Mouse (Mus musculus) limb, embryonic 10.5 days (tissue): ENCODE data around the gene Klf1. TPM values are rescaled to one million over a fixed set of nuclear protein-coding genes. Genes with fewer than 3 reads are reported as not detected.

Experiments used
- DNase-seq: peaks from one replicate; pipeline ENCODE4 v3.0.0-alpha.2; 2017; ENCODE audit warnings: low spot score
- H3K27ac ChIP-seq: fragments of 300-500 bp; sonication (generic); 2 replicates; pipeline ENCODE4 v1.5.1; 2016; ENCODE audit warnings: mild to moderate bottlenecking
- H3K27me3 ChIP-seq: fragments of 300-500 bp; sonication (generic); 2 replicates; pipeline ENCODE4 v1.6.1; 2016; ENCODE audit warnings: low read depth, mild to moderate bottlenecking; ENCODE audit not compliant: poor library complexity, severe bottlenecking
- H3K36me3 ChIP-seq: fragments of 300-500 bp; sonication (generic); 2 replicates; pipeline ENCODE4 v1.6.1; 2016; ENCODE audit warnings: mild to moderate bottlenecking, moderate library complexity
- H3K4me1 ChIP-seq: fragments of 300-500 bp; sonication (generic); 2 replicates; pipeline ENCODE4 v1.6.1; 2016
- H3K4me3 ChIP-seq: fragments of 300-500 bp; sonication (generic); 2 replicates; pipeline ENCODE4 v1.5.1; 2016; ENCODE audit warnings: mild to moderate bottlenecking, moderate library complexity
- H3K9me3 ChIP-seq: fragments of 300-500 bp; sonication (generic); replicated peaks from 2 replicates; pipeline ENCODE4 v1.6.1; 2016; ENCODE audit warnings: mild to moderate bottlenecking
- WGBS: fragments of 180-500 bp; shearing (Covaris S2); methylation state at CpG from one replicate; pipeline ENCODE4 v1.1.7; 2016; 5-methylcytosine and 5-hydroxymethylcytosine counted together
- microRNA-seq: library from miRNA; unstranded; fragments of <30 nt; microRNA quantifications from one replicate; pipeline ENCODE4, GENCODE M21; 2017
- polyA plus RNA-seq: library from polyadenylated mRNA; unstranded; fragments of >200 nt; fragmentation: Nextera tagmentation; extraction: Ambion mirVana; gene quantifications from 2 replicates; pipeline ENCODE4 v1.2.1, GENCODE M21; 2016

The Klf1 gene
- polyA plus RNA-seq, 1 experiment from 2014 or later = 14.0 TPM

- peak overlapping the region; percentile 59 for H3K4me3 ChIP-seq
- 1% methylated on average over 41 of the region's 67 CpGs for WGBS
- peaks cover 18% of the 10 kb centered on the region for H3K4me1 ChIP-seq
- H3K9me3 ChIP-seq = no peaks in the 10 kb centered on the region
- DNase-seq = peak; percentile 69
- H3K27me3 ChIP-seq = peaks cover 97% of the 10 kb centered on the region
- H3K27ac ChIP-seq = no peak overlapping the region
- H3K36me3 ChIP-seq = no peaks in the 10 kb centered on the region
These were observed 44.2 kb downstream of the Klf1 start for GRCm38 (mm10) chr8:84945633-84946527.

DNA sequence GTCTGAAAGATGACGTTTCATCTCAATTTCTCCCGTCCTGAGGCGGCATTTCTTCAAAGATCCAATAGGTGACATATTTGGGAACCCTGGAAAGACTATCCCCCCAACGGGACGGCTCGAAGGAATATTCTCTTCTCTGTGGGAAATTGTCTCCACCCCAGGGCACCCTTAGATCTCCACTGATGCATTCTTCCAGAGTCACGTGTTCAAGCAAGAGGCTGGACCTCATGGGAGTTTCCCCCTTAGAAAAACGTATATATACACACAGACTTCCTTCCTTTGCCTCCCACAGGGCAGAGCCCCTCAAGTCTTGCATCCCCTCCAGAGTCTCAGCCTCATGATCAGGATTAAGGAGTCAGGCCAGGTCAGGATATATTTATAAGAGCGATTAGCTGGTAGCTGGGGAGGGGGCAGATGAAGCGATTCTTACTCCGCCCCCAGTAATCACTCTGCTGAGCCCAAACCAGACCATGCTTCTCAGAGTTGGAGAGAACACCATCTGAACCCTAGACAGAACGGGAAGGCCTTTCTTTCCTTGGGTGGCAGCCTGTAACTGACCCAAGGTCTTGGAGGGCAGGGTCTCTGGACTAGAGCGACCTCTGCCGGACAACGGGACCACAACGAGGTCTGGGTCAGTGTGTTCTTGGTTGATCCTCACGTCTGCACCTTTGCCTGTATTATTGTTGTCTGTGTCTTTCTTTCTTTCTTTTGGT lies 45.0 kb downstream of the Klf1 start, which contains the start of gene Rtbdn:
TSS of gene Rtbdn (plus strand) at position 464 of the 713 bp plus-strand sequence.
- H3K9me3 ChIP-seq = no peaks in the 10 kb centered on the region
- H3K36me3 ChIP-seq = no peaks in the 10 kb centered on the region
- peaks cover 97% of the 10 kb centered on the region for H3K27me3 ChIP-seq
- no peak for DNase-seq
- 10% methylated on average over 17 of the region's 17 CpGs for WGBS
- peaks cover 18% of the 10 kb centered on the region for H3K4me1 ChIP-seq
- H3K27ac ChIP-seq = no peak within 1 kb of the TSS
- H3K4me3 ChIP-seq = peak within 1 kb of the TSS; percentile 59

- Histone ChIP-seq H3K36me3 (no peaks in the 10 kb centered on the region), H3K4me3 (no peak overlapping the region), H3K4me1 (peaks cover 18% of the 10 kb centered on the region), H3K27ac (no peak overlapping the region), H3K27me3 (peaks cover 97% of the 10 kb centered on the region), H3K9me3 (no peaks in the 10 kb centered on the region)
- DNase-seq = peak; percentile 75
- WGBS = 15% methylated on average over 9 of the region's 9 CpGs
These were observed 45.5 kb downstream of the Klf1 start for GRCm38 (mm10) chr8:84947241-84947545.

DNA sequence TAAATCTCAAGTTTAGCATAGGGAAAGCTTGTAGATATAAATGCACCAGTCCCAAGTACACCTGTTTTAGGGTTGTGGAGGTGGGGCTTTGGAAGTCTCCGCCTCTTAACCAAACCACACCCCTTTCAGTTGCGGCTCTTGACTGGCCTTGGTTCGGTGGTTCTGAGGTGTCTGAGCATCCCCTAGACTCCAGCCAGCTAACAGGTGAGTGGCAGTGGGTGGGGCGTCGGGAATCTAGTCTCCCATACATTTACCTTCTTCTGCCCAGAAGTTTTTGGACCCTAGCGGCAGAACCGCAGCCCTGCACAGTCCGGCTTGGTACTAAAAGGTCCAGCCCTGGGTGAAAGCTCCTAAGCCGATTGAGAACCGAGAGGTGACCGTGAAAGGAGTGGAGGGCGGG lies 48.0 kb downstream of the Klf1 start:
- Histone ChIP-seq H3K4me3 (no peak overlapping the region), H3K9me3 (no peaks in the 10 kb centered on the region), H3K27ac (no peak overlapping the region), H3K4me1 (peaks cover 17% of the 10 kb centered on the region), H3K36me3 (no peaks in the 10 kb centered on the region), H3K27me3 (peaks cover 91% of the 10 kb centered on the region)
- DNase-seq = no peak
- WGBS = 18% methylated on average over 12 of the region's 12 CpGs

- no peak overlapping the region for H3K27ac ChIP-seq
- WGBS = 9% methylated on average over 18 of the region's 18 CpGs
- H3K27me3 ChIP-seq = peaks cover 61% of the 10 kb centered on the region
- peak overlapping the region; percentile 9; the same call in 1 of the 2 replicates for H3K4me3 ChIP-seq
- peaks cover 5% of the 10 kb centered on the region; the same call in 1 of the 2 replicates for H3K4me1 ChIP-seq
- peaks cover 21% of the 10 kb centered on the region for H3K36me3 ChIP-seq
- H3K9me3 ChIP-seq = no peaks in the 10 kb centered on the region
- no peak for DNase-seq
These were observed 51.0 kb downstream of the Klf1 start for GRCm38 (mm10) chr8:84952612-84953255.

Small RNA genes within 50 kb of the gene (microRNA-seq; reads per million reads assigned to microRNA genes)
- gene Gm24197 = not detected
- 4.1 reads per million, percentile 6 among the genes with 10 or more reads in this experiment for gene Mir7069

Other genes with a start within 250 kb of the Klf1 start
- 199 and 229 TPM in 2 replicates for gene Ier2, start 239.1 kb upstream of the Klf1 start, polyA plus RNA-seq
- 71.7 and 79.3 TPM in 2 replicates for gene Trmt1, start 215.6 kb upstream of the Klf1 start, polyA plus RNA-seq
- 31.7 and 32.0 TPM in 2 replicates for gene Nacc1, start 214.1 kb upstream of the Klf1 start, polyA plus RNA-seq
- gene Lyl1, start 200.5 kb upstream of the Klf1 start, polyA plus RNA-seq = 4.6 and 4.7 TPM in 2 replicates
- 3.7 and 8.1 TPM in 2 replicates for gene G430095P16Rik, start 178.9 kb upstream of the Klf1 start, polyA plus RNA-seq
- gene Nfix, start 101.6 kb upstream of the Klf1 start, polyA plus RNA-seq = 0.24 and 2.1 TPM in 2 replicates
- 1.9 and 2.7 TPM in 2 replicates for gene Dand5, start 79.1 kb upstream of the Klf1 start, polyA plus RNA-seq
- 51.7 and 54.4 TPM in 2 replicates for gene Gadd45gip1, start 70.4 kb upstream of the Klf1 start, polyA plus RNA-seq
- 119 and 122 TPM in 2 replicates for gene Rad23a, start 61.3 kb upstream of the Klf1 start, polyA plus RNA-seq
- gene Calr, start 55.0 kb upstream of the Klf1 start, polyA plus RNA-seq = 820 and 843 TPM in 2 replicates
- gene Farsa, start 44.9 kb upstream of the Klf1 start, polyA plus RNA-seq = 149 and 156 TPM in 2 replicates
- gene Syce2, start 29.8 kb upstream of the Klf1 start, polyA plus RNA-seq = 92.8 and 99.5 TPM in 2 replicates
- 44.5 and 54.2 TPM in 2 replicates for gene Gcdh, start 8.0 kb upstream of the Klf1 start, polyA plus RNA-seq
- gene Dnase2a, start 6.6 kb downstream of the Klf1 start, polyA plus RNA-seq = 6.4 and 8.2 TPM in 2 replicates
- gene Mast1, start 35.4 kb downstream of the Klf1 start, polyA plus RNA-seq = 0.09 and 0.16 TPM in 2 replicates
- gene Rtbdn, start 45.1 kb downstream of the Klf1 start, polyA plus RNA-seq = 0.44 and 0.58 TPM in 2 replicates
- gene Gm49661, start 67.5 kb downstream of the Klf1 start, polyA plus RNA-seq = not detected in 2 replicates
- 1,175 and 1,260 TPM in 2 replicates for gene Prdx2, start 67.7 kb downstream of the Klf1 start, polyA plus RNA-seq
- 156 and 168 TPM in 2 replicates for gene Rnaseh2a, start 67.8 kb downstream of the Klf1 start, polyA plus RNA-seq
- gene Junb, start 76.8 kb downstream of the Klf1 start, polyA plus RNA-seq = 9.9 and 14.4 TPM in 2 replicates
- gene Hook2, start 88.7 kb downstream of the Klf1 start, polyA plus RNA-seq = 16.0 and 19.1 TPM in 2 replicates
- not detected in 2 replicates for gene Best2, start 112.6 kb downstream of the Klf1 start, polyA plus RNA-seq
- 161 and 163 TPM in 2 replicates for gene Asna1, start 123.4 kb downstream of the Klf1 start, polyA plus RNA-seq
- 138 and 157 TPM in 2 replicates for gene Trir, start 124.9 kb downstream of the Klf1 start, polyA plus RNA-seq
- gene Tnpo2, start 135.0 kb downstream of the Klf1 start, polyA plus RNA-seq = 28.1 and 28.4 TPM in 2 replicates
- 19.9 and 23.1 TPM in 2 replicates for gene Fbxw9, start 158.1 kb downstream of the Klf1 start, polyA plus RNA-seq
- gene Gm5741, start 166.1 kb downstream of the Klf1 start, polyA plus RNA-seq = 0.79 TPM in 1 of 2 replicates, not detected in the other
- gene Dhps, start 169.8 kb downstream of the Klf1 start, polyA plus RNA-seq = 70.2 and 79.0 TPM in 2 replicates
- gene Wdr83os, start 178.8 kb downstream of the Klf1 start, polyA plus RNA-seq = 109 and 116 TPM in 2 replicates
- 62.5 and 66.4 TPM in 2 replicates for gene Wdr83, start 179.4 kb downstream of the Klf1 start, polyA plus RNA-seq
- gene Man2b1, start 181.3 kb downstream of the Klf1 start, polyA plus RNA-seq = 22.4 and 25.2 TPM in 2 replicates
- gene Zfp791, start 221.2 kb downstream of the Klf1 start, polyA plus RNA-seq = 1.1 and 1.9 TPM in 2 replicates
- gene Cks1brt, start 250.0 kb downstream of the Klf1 start, polyA plus RNA-seq = not detected in 2 replicates